Mouse (Mus musculus) bone marrow macrophage, adult 2 months (primary cell): ENCODE data around the gene Hist2h2be. TPM values are rescaled to one million over a fixed set of nuclear protein-coding genes. Genes with fewer than 3 reads are reported as not detected.
A peak's percentile ranks its signal among the peaks of the same experiment; 100 is the strongest.

ENCODE experiments used
- H3K27ac ChIP-seq: 2 replicates; pipeline ENCODE4 v1.5.1; 2012; ENCODE audit warnings: low read depth, low read length; ENCODE audit not compliant: insufficient read depth
- H3K4me1 ChIP-seq: 2 replicates; pipeline ENCODE4 v1.6.1; 2012; ENCODE audit warnings: low read length; ENCODE audit not compliant: control insufficient read depth, insufficient read depth
- H3K4me3 ChIP-seq: 2 replicates; pipeline ENCODE4 v1.5.1; 2012; ENCODE audit warnings: mild to moderate bottlenecking, low read length, moderate library complexity; ENCODE audit not compliant: insufficient read depth
- CTCF ChIP-seq: IDR thresholded peaks from 2 replicates; pipeline ENCODE4 v1.5.1; 2012; ENCODE audit warnings: low read depth, mild to moderate bottlenecking, low read length, moderate library complexity
- POLR2A ChIP-seq: IDR thresholded peaks from 2 replicates; pipeline ENCODE4 v1.6.1; 2012; ENCODE audit warnings: mild to moderate bottlenecking, low read depth, low read length, borderline replicate concordance
- polyA plus RNA-seq: library from polyadenylated mRNA; stranded (reverse); fragments of >200 nt; gene quantifications from 2 replicates; pipeline ENCODE4 v1.2.4, GENCODE M21; 2012; ENCODE audit not compliant: missing spikeins, insufficient read depth, insufficient read length

The Hist2h2be gene
- polyA plus RNA-seq, 1 experiment = 13.9 TPM

DNA sequence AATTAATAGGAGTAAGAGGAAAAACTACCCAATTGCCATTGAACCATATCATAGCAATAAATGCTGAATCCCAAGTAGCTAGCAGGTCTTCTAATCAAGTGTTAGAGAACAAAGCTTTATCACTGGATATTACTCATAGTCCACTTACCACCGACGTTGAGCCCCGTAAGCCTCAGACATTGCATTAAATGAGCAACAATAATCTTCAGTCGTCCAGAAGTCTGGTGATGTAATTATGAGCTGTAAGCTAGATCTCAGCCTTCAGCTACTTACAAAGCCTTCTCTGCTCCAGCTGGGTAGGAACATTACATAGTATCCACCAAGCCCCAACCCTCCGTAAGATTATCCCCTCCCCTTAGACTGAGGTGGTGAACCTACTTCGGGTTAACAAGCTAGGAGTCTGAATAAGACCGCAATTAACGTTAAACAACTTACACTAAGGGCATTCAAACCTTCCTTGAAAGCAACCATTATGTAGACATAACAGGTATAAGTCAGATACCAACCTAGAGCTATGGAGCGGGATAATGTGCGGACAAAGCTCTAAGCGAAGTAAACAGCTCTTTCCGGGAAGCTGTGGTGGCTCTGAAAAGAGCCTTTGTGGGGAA, 17.1 kb downstream of the Hist2h2be start:
- H3K4me1 ChIP-seq = peaks cover 20% of the 10 kb centered on the region
- peak overlapping the region; percentile 57 for H3K4me3 ChIP-seq
- peak overlapping the region; percentile 69 for H3K27ac ChIP-seq
- TF ChIP-seq CTCF (no peak), POLR2A (no peak)

DNA sequence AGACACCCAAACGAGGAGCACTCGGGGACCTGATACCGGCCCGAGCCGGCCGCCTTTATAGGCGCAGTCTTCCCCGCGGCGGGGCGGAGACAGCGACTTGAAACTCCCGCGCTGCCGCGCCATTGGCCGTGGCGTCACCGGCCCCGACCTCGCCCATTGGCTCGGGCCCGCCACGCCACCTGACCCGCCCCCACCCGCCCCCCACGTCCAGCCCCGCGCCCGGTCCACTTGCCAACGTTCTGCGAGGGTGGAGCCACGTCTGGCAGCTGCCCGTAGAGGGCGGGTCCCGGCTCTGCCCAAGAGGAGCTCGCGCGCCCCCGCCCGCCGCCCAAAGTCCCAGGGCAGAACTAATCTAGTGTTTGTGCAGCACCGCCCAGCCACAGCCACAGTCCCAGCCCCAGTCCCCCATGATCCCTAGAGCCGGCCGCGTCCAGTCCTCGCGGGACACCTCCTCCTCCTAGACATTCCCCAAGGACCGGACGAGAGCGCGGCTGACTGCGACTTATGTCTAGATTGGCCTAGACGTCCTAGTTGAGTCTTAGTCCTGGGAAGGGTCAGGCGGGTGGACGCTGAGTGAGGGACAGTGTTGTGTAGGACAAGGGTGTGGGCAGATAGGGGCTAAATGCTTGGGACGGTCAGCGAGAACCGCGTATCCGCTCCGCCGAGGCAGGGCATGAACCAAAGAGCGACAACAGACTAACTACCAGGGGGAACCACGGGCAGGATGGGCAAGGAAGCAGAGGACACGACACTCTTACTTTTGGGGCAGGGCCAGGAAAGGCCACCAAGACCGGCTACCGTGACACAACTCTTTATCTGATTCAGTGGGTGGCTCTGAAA, 18.3 kb downstream of the Hist2h2be start, which contains the start of gene Hist2h3c2:
TSS of gene Hist2h3c2 (minus strand) at position 174 of the 840 bp plus-strand sequence.
- peaks cover 31% of the 10 kb centered on the region for H3K4me1 ChIP-seq
- peak within 1 kb of the TSS; percentile 80 for H3K27ac ChIP-seq
- peak within 1 kb of the TSS; percentile 59 for H3K4me3 ChIP-seq

DNA sequence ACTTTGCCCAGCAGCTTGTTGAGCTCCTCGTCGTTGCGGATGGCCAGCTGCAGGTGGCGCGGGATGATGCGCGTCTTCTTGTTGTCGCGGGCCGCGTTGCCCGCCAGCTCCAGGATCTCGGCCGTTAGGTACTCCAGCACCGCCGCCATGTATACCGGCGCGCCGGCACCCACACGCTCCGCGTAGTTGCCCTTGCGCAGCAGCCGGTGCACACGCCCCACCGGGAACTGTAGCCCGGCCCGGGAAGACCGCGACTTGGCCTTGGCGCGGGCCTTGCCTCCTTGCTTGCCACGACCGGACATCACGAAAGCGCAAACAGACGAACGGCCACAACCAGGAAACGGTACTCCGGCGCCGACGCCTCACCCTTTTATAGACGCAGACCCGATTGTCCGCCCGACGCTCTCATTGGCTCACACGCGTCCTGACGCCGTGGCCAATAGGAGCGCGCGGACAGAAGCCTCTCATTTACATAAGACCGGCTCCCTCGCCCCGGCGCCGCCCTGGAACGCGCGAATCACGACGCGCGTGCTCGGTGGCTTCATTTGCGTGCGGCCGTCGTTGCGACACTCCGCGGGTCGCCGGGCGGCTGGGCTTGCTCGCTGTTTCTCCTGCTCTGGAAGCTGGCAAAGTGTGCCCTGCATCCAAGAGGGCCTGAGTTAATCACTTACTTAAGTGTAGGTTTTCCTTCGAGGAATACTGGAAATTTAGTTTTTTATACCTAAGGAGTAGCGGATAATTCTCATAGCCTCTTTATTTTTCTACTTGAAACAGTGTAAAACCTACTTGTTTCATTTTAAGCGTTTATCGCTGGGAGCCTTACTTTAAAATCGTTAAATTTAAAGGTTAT, 19.3 kb downstream of the Hist2h2be start, which contains the start of gene Hist2h2aa2:
TSS of gene Hist2h2aa2 (minus strand) at position 328 of the 850 bp plus-strand sequence.
- peaks cover 34% of the 10 kb centered on the region for H3K4me1 ChIP-seq
- H3K27ac ChIP-seq = peak within 1 kb of the TSS; percentile 80
- peak within 1 kb of the TSS; percentile 59 for H3K4me3 ChIP-seq

DNA sequence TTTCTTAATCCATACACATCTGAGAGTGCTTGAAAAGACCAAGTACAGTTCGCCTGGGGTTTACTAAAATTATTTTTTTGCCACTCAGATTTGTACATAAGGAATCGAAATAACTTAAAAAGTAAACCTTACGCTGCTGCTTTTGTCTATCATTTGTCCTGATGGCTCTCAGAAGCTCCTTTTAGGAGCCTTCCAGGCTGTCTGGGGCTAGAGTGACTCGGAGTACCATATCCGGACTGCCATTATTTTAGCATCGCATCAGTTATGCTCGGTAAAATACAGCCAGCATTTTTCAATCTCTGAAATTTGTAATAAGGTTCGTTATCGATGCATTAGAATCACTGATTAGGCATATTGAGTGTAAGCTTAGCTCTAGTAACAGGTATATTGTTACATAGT, 19.9 kb downstream of the Hist2h2be start:
- peaks cover 34% of the 10 kb centered on the region for H3K4me1 ChIP-seq
- peak overlapping the region; percentile 56 for H3K27ac ChIP-seq
- no peak overlapping the region for H3K4me3 ChIP-seq
- no peak for TF ChIP-seq POLR2A
- no peak for TF ChIP-seq CTCF

DNA sequence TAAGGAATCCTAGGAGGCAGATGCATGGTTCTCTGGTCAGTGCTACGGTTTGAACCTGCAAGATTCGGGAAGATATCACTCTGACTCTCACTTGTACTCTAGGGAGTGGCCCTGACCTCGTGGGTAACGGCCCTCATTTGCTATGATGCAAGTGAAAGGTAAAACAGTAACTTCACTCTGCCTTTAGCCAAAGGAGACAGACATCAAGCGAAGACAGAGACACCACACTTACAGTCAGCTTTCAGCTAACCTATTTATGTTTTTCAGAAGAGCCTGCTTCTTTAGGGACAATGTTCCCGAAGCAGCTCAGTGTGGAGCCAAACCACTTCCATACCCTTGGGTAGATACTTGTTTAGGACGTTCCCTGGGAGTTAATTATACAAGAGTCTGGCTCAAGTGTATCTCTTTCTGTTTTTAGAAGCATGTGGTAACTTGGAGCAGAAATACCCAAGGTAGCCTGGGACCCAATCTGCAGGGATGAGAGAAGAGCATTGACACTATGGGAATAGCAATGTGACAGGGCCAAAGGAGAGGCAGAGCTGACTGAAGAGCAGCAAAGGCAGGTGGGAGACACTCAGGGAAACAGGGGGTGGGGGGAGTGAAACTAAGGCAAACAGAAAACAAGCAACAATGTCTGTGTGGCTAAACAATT, 23.1 kb downstream of the Hist2h2be start:
- Histone ChIP-seq H3K4me3 (peak overlapping the region; percentile 27), H3K4me1 (peaks cover 25% of the 10 kb centered on the region), H3K27ac (peak overlapping the region; percentile 97)
- TF ChIP-seq POLR2A = no peak

DNA sequence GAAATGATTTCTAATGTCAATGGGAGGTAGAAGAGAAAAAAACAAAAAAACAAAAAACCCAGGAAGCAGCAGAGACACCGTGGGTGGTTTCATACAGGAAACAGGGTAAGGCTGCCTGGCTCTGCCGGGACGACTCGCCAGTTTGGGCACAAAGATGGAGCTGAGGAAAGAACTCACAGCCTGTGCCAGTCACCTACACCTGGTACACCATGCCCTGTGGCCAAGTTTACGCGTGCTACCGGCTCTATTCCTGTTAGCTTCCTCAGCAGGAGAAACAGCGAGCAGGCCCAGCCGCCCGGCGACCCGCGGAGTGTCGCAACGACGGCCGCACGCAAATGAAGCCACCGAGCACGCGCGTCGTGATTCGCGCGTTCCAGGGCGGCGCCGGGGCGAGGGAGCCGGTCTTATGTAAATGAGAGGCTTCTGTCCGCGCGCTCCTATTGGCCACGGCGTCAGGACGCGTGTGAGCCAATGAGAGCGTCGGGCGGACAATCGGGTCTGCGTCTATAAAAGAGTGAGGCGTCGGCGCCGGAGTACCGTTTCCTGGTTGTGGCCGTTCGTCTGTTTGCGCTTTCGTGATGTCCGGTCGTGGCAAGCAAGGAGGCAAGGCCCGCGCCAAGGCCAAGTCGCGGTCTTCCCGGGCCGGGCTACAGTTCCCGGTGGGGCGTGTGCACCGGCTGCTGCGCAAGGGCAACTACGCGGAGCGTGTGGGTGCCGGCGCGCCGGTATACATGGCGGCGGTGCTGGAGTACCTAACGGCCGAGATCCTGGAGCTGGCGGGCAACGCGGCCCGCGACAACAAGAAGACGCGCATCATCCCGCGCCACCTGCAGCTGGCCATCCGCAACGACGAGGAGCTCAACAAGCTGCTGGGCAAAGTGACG, 24.3 kb downstream of the Hist2h2be start, which contains the start of gene Hist2h2aa1:
TSS of gene Hist2h2aa1 (plus strand) at position 495 of the 884 bp plus-strand sequence.
- Histone ChIP-seq H3K27ac (peak within 1 kb of the TSS; percentile 97), H3K4me1 (peaks cover 33% of the 10 kb centered on the region), H3K4me3 (peak within 1 kb of the TSS; percentile 81)

DNA sequence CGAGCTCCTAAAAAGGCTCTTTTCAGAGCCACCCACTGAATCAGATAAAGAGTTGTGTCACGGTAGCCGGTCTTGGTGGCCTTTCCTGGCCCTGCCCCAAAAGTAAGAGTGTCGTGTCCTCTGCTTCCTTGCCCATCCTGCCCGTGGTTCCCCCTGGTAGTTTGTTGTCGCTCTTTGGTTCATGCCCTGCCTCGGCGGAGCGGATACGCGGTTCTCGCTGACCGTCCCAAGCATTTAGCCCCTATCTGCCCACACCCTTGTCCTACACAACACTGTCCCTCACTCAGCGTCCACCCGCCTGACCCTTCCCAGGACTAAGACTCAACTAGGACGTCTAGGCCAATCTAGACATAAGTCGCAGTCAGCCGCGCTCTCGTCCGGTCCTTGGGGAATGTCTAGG, 25.1 kb downstream of the Hist2h2be start:
- Histone ChIP-seq H3K4me3 (peak overlapping the region; percentile 58), H3K4me1 (peaks cover 38% of the 10 kb centered on the region), H3K27ac (peak overlapping the region; percentile 79)

DNA sequence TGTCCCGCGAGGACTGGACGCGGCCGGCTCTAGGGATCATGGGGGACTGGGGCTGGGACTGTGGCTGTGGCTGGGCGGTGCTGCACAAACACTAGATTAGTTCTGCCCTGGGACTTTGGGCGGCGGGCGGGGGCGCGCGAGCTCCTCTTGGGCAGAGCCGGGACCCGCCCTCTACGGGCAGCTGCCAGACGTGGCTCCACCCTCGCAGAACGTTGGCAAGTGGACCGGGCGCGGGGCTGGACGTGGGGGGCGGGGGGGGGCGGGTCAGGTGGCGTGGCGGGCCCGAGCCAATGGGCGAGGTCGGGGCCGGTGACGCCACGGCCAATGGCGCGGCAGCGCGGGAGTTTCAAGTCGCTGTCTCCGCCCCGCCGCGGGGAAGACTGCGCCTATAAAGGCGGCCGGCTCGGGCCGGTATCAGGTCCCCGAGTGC, 25.5 kb downstream of the Hist2h2be start, which contains the start of gene Hist2h3c1:
TSS of gene Hist2h3c1 (plus strand) at position 259 of the 430 bp plus-strand sequence.
- Histone ChIP-seq H3K27ac (peak within 1 kb of the TSS; percentile 79), H3K4me1 (peaks cover 40% of the 10 kb centered on the region), H3K4me3 (peak within 1 kb of the TSS; percentile 61)
